Mouse (Mus musculus): Measurements from ENCODE around the gene Pank1. TPM values are rescaled to one million over a fixed set of nuclear protein-coding genes. Genes with fewer than 3 reads are reported as not detected.

Gene Pank1
- polyA plus RNA-seq, 1 experiment from 2014 or later, result 14.4 TPM

GRCm38 (mm10) chr19:34883526-34884224, 4.4 kb upstream of the Pank1 start:
- H3K4me2 ChIP-seq (replicated peaks), result no peak overlapping the region
- H3K27ac ChIP-seq, result no peak overlapping the region
- no peak for DNase-seq (ENCODE audit: low spot score)
- H3K4me3 ChIP-seq (replicated peaks; ENCODE audit: low read length), result no peak overlapping the region
- H3K27me3 ChIP-seq (ENCODE audit: control insufficient read depth, insufficient read depth, low read length), result no peaks in the 10 kb centered on the region
- no peaks in the 10 kb centered on the region; the same call in 1 of the 2 replicates for H3K4me1 ChIP-seq (replicated peaks; ENCODE audit: control insufficient read depth, insufficient read depth, low read length)
- no peaks in the 10 kb centered on the region for H3K9me3 ChIP-seq (ENCODE audit: control insufficient read depth, low read length)
- no peak overlapping the region for H3K9ac ChIP-seq
- WGBS, result 90% methylated on average over 3 of the region's 3 CpGs
- H3K36me3 ChIP-seq (replicated peaks; ENCODE audit: control insufficient read depth, insufficient read depth), result no peaks in the 10 kb centered on the region
- no peak for ATAC-seq (ENCODE audit: low FRiP score)

GRCm38 (mm10) chr19:34882443-34882842, 3.2 kb upstream of the Pank1 start:
- Histone ChIP-seq H3K27ac (no peak overlapping the region), H3K4me1 (replicated peaks; ENCODE audit: control insufficient read depth, insufficient read depth, low read length) (peaks cover 2% of the 10 kb centered on the region), H3K4me2 (replicated peaks) (no peak overlapping the region), H3K9me3 (ENCODE audit: control insufficient read depth, low read length) (no peaks in the 10 kb centered on the region), H3K36me3 (replicated peaks; ENCODE audit: control insufficient read depth, insufficient read depth) (no peaks in the 10 kb centered on the region), H3K9ac (no peak overlapping the region), H3K27me3 (ENCODE audit: control insufficient read depth, insufficient read depth, low read length) (no peaks in the 10 kb centered on the region), H3K4me3 (replicated peaks; ENCODE audit: low read length) (no peak overlapping the region)
- ATAC-seq (ENCODE audit: low FRiP score), result no peak
- 87% methylated on average over 2 of the region's 2 CpGs for WGBS
- DNase-seq (ENCODE audit: low spot score), result no peak

GRCm38 (mm10) chr19:34881160-34881559, 1.9 kb upstream of the Pank1 start:
- DNase-seq (ENCODE audit: low spot score), result no peak
- Histone ChIP-seq H3K27ac (no peak overlapping the region), H3K4me1 (replicated peaks; ENCODE audit: control insufficient read depth, insufficient read depth, low read length) (peaks cover 9% of the 10 kb centered on the region), H3K4me3 (replicated peaks; ENCODE audit: low read length) (no peak overlapping the region), H3K36me3 (replicated peaks; ENCODE audit: control insufficient read depth, insufficient read depth) (no peaks in the 10 kb centered on the region), H3K27me3 (ENCODE audit: control insufficient read depth, insufficient read depth, low read length) (no peaks in the 10 kb centered on the region), H3K9ac (no peak overlapping the region), H3K9me3 (ENCODE audit: control insufficient read depth, low read length) (no peaks in the 10 kb centered on the region), H3K4me2 (replicated peaks) (no peak overlapping the region)
- no peak for ATAC-seq (ENCODE audit: low FRiP score)
- WGBS, result 83% methylated on average over 5 of the region's 5 CpGs

GRCm38 (mm10) chr19:34879624-34880023, 369 bp upstream of the Pank1 start:
- Histone ChIP-seq H3K36me3 (replicated peaks; ENCODE audit: control insufficient read depth, insufficient read depth) (no peaks in the 10 kb centered on the region), H3K4me1 (replicated peaks; ENCODE audit: control insufficient read depth, insufficient read depth, low read length) (peaks cover 9% of the 10 kb centered on the region), H3K27ac (peak overlapping the region; percentile 97), H3K4me2 (replicated peaks) (peak overlapping the region; percentile 85), H3K4me3 (replicated peaks; ENCODE audit: low read length) (peak overlapping the region; percentile 97), H3K27me3 (ENCODE audit: control insufficient read depth, insufficient read depth, low read length) (no peaks in the 10 kb centered on the region), H3K9ac (peak overlapping the region; percentile 97), H3K9me3 (ENCODE audit: control insufficient read depth, low read length) (no peaks in the 10 kb centered on the region)
- 19% methylated on average over 6 of the region's 6 CpGs for WGBS
- no peak for ATAC-seq (ENCODE audit: low FRiP score)
- DNase-seq (ENCODE audit: low spot score), result no peak

GRCm38 (mm10) chr19:34877898-34878602, 1.2 kb downstream of the Pank1 start:
- under 1% methylated on average over 45 of the region's 45 CpGs for WGBS
- peak overlapping the region; percentile 97 for H3K4me3 ChIP-seq (replicated peaks; ENCODE audit: low read length)
- ATAC-seq (ENCODE audit: low FRiP score), result peak; percentile 96

GRCm38 (mm10) chr19:34876676-34877075, 2.6 kb downstream of the Pank1 start:
- Histone ChIP-seq H3K9me3 (ENCODE audit: control insufficient read depth, low read length) (no peaks in the 10 kb centered on the region), H3K4me3 (replicated peaks; ENCODE audit: low read length) (0 out of 2 replicates have a peak overlapping the region, but pooled peaks have one; percentile 97), H3K9ac (no peak overlapping the region), H3K27ac (no peak overlapping the region), H3K36me3 (replicated peaks; ENCODE audit: control insufficient read depth, insufficient read depth) (no peaks in the 10 kb centered on the region), H3K4me2 (replicated peaks) (peak overlapping the region; percentile 85; the same call in 1 of the 2 replicates), H3K27me3 (ENCODE audit: control insufficient read depth, insufficient read depth, low read length) (no peaks in the 10 kb centered on the region), H3K4me1 (replicated peaks; ENCODE audit: control insufficient read depth, insufficient read depth, low read length) (peaks cover 9% of the 10 kb centered on the region)
- no peak for DNase-seq (ENCODE audit: low spot score)
- ATAC-seq (ENCODE audit: low FRiP score), result no peak
- WGBS, result 76% methylated on average over 7 of the region's 7 CpGs

More at GRCm38 (mm10) chr19:34877898-34878602, 1.2 kb downstream of the Pank1 start:
- Histone ChIP-seq H3K9me3 (ENCODE audit: control insufficient read depth, low read length) (no peaks in the 10 kb centered on the region), H3K27me3 (ENCODE audit: control insufficient read depth, insufficient read depth, low read length) (no peaks in the 10 kb centered on the region), H3K9ac (peak overlapping the region; percentile 97), H3K36me3 (replicated peaks; ENCODE audit: control insufficient read depth, insufficient read depth) (no peaks in the 10 kb centered on the region), H3K27ac (peak overlapping the region; percentile 97), H3K4me1 (replicated peaks; ENCODE audit: control insufficient read depth, insufficient read depth, low read length) (peaks cover 9% of the 10 kb centered on the region), H3K4me2 (replicated peaks) (peak overlapping the region; percentile 85)
- peak; percentile 85 for DNase-seq (ENCODE audit: low spot score)

GRCm38 (mm10) chr19:34869375-34869774, 9.9 kb downstream of the Pank1 start:
- Histone ChIP-seq H3K9ac (no peak overlapping the region), H3K36me3 (replicated peaks; ENCODE audit: control insufficient read depth, insufficient read depth) (no peaks in the 10 kb centered on the region), H3K4me2 (replicated peaks) (no peak overlapping the region), H3K27me3 (ENCODE audit: control insufficient read depth, insufficient read depth, low read length) (no peaks in the 10 kb centered on the region), H3K4me1 (replicated peaks; ENCODE audit: control insufficient read depth, insufficient read depth, low read length) (no peaks in the 10 kb centered on the region), H3K4me3 (replicated peaks; ENCODE audit: low read length) (no peak overlapping the region), H3K27ac (no peak overlapping the region), H3K9me3 (ENCODE audit: control insufficient read depth, low read length) (no peaks in the 10 kb centered on the region)
- WGBS, result 88% methylated on average over 3 of the region's 3 CpGs
- DNase-seq (ENCODE audit: low spot score), result no peak
- no peak for ATAC-seq (ENCODE audit: low FRiP score)

GRCm38 (mm10) chr19:34868093-34868741, 11.0 kb downstream of the Pank1 start:
- WGBS, result 95% methylated on average over 8 of the region's 8 CpGs
- Histone ChIP-seq H3K27me3 (ENCODE audit: control insufficient read depth, insufficient read depth, low read length) (no peaks in the 10 kb centered on the region), H3K9ac (no peak overlapping the region), H3K4me3 (replicated peaks; ENCODE audit: low read length) (no peak overlapping the region), H3K4me2 (replicated peaks) (no peak overlapping the region), H3K27ac (no peak overlapping the region), H3K9me3 (ENCODE audit: control insufficient read depth, low read length) (no peaks in the 10 kb centered on the region), H3K36me3 (replicated peaks; ENCODE audit: control insufficient read depth, insufficient read depth) (no peaks in the 10 kb centered on the region), H3K4me1 (replicated peaks; ENCODE audit: control insufficient read depth, insufficient read depth, low read length) (no peaks in the 10 kb centered on the region)
- DNase-seq (ENCODE audit: low spot score) (no peak), ATAC-seq (ENCODE audit: low FRiP score) (no peak)

- Histone ChIP-seq H3K9me3 (ENCODE audit: control insufficient read depth, low read length) (no peaks in the 10 kb centered on the region), H3K4me3 (replicated peaks; ENCODE audit: low read length) (no peak overlapping the region), H3K36me3 (replicated peaks; ENCODE audit: control insufficient read depth, insufficient read depth) (no peaks in the 10 kb centered on the region), H3K4me1 (replicated peaks; ENCODE audit: control insufficient read depth, insufficient read depth, low read length) (0 out of 2 replicates have a peak, but pooled peaks cover 5% of the 10 kb centered on the region), H3K27me3 (ENCODE audit: control insufficient read depth, insufficient read depth, low read length) (no peaks in the 10 kb centered on the region), H3K4me2 (replicated peaks) (no peak overlapping the region), H3K27ac (no peak overlapping the region), H3K9ac (no peak overlapping the region)
- ATAC-seq (ENCODE audit: low FRiP score) (no peak), DNase-seq (ENCODE audit: low spot score) (no peak)
- WGBS, result 94% methylated on average over 6 of the region's 6 CpGs
Measured at GRCm38 (mm10) chr19:34863737-34864136, 15.5 kb downstream of the Pank1 start.
